Mouse (Mus musculus): ENCODE data around the gene Sdk1.

GRCm38 (mm10) chr5:141197278-141197677 lies 44.0 kb upstream of the Sdk1 start:
- TF ChIP-seq POLR2A (IDR thresholded peaks at IDR 0.05; ENCODE audit: insufficient read depth, low read depth, low read length) (no peak), EP300 (IDR thresholded peaks at IDR 0.05; ENCODE audit: insufficient read depth, low read depth, low read length) (no peak), CTCF (IDR thresholded peaks at IDR 0.05) (no peak)

Data from heart, adult 2 months (tissue).